Mouse (Mus musculus) 3T3-L1 (cell line): ENCODE data around the gene Sgsm2.

ENCODE experiments used
- DNase-seq: peaks from one replicate; pipeline ENCODE4 v3.0.0-alpha.2; 2015; ENCODE audit warnings: low read depth, low spot score

Sgsm2 gene

GRCm38 (mm10) chr11:74829812-74830211 is 67.0 kb downstream of the Sgsm2 start:
- DNase-seq, result peak; percentile 90

GRCm38 (mm10) chr11:74828965-74829550 is 67.8 kb downstream of the Sgsm2 start:
- DNase-seq, result no peak

DNA sequence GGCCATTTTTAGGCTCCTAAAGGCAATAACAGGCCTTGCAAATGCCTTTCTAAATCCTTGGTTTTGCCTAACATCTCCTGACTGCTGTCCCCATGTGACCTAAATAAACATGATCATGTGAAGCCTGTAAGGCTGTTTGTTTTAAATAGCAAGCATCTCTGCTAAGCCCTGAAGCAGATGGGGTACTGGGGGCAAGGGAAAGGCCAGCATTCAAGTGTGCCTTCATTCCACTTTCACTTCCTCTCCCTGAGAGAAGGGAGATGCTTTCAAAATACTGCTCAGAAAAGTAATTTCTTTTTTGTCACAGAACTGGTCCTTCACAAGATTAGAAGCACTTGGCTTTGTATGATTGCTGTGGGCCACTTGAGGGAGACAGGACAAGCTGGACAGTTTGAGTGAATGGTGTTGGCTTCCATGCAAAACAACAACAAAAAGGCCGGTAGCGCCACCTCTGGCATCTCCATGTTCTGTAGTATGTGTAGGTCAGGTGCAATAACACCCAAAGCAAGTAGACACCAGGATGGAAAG is 68.4 kb downstream of the Sgsm2 start:
- no peak for DNase-seq

DNA sequence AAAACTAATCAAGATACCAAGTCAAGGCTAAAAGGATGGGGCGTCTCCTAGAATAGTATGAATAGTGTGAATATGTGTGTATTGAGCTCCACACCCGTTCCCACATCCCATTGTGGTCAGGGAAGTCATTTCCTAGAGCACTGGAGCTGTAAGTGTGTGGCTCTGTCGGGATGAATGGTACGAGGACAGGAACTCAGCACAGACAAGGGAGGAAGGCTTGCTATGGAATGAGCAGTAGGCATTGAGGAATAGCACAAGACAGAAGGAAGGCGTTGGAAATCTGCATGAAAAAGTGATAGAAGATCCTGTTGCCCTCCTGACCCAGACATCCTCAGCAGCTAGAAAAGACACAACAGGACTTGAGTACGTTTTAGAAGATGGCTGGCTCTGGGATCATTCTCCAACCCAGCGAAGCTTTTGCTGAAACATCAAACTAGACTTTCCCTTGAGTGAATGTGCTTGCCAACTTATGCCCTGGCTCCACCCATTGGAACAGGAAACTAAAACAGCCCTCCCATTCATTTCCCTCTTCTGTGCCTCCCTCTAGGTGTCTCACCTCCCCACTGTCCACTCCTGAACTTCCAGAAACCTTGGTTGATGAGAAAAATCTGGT is 69.0 kb downstream of the Sgsm2 start:
- peak; percentile 46 for DNase-seq

DNA sequence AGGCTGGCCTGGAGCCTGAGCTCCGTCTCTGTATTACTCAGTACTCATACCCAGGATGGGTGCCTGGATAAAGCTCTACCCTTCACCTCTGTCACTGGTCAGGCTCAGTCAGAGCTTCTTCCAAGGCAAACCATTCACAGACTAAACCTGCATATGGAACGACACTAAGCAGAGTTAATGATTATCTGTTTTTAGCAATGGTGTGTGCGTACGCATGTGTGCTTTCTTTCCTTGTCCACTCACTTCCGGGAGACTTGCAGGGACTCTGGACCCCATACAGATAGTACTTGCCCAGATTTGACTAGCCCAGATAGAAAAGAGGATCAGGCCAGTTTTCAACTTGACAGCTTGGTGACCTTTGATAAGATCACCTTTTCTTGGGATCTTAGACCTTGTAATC is 70.2 kb downstream of the Sgsm2 start:
- no peak for DNase-seq

- DNase-seq, result peak; percentile 80
Observed at GRCm38 (mm10) chr11:74826151-74826550, 70.7 kb downstream of the Sgsm2 start.

- no peak for DNase-seq
Observed at GRCm38 (mm10) chr11:74822746-74823440, 74.0 kb downstream of the Sgsm2 start.

GRCm38 (mm10) chr11:74821463-74821862 is 75.4 kb downstream of the Sgsm2 start:
- DNase-seq, result peak; percentile 75

DNA sequence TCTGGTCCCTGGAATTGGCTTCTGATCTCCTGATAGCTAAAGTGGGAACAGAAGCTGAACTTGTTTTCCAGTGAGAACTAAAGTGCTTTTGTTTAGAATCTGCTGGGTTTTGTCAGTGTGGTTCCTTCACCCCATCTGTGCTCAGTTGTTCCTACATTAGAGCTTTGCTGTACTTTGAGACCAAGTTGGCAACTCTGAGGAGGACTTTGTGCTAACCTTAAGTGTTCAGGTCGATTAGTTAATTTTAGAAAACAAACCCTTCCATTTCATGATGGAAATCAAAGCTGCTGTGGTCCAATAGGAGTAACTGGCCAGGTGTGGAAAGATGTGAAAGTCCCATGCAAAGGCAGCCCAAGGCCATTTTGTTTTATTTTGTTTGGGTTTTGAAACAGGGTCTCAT is 75.9 kb downstream of the Sgsm2 start:
- no peak for DNase-seq

GRCm38 (mm10) chr11:74815795-74816194 is 81.1 kb downstream of the Sgsm2 start:
- DNase-seq, result peak; percentile 29

GRCm38 (mm10) chr11:74811538-74811937 is 85.3 kb downstream of the Sgsm2 start:
- no peak for DNase-seq

GRCm38 (mm10) chr11:74811027-74811426 is 85.8 kb downstream of the Sgsm2 start:
- peak; percentile 34 for DNase-seq

- peak; percentile 34 for DNase-seq
Observed at GRCm38 (mm10) chr11:74810134-74810533, 86.7 kb downstream of the Sgsm2 start.

DNA sequence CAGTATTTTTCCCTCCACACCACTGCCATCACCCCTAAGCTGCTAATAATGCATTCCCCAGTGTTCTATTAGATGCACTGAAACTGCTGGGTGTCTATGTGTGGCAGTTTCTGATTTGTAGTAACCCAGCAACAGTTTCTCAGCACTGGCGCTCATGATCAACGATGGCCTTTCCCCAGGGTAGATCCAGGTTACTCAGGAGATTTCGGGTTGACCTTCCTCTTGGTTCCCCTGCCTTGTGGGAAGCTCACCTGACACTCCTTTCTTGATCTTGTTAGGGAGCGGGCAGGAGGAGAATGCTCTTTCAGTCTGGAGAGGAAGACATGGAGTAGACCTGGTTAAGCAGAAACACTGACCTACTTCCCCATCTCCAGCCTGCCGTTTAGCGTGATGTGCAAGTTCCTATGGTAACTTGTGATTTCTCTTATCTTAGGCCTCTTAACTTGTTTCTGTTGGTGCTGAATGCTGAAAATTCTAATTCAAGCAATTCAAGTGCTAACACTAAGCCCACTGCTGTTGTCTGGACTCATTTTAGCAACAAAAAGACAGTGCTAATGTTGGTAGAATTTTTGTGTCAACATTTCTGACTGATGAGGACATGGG is 88.5 kb downstream of the Sgsm2 start:
- DNase-seq, result no peak

- no peak for DNase-seq
Observed at GRCm38 (mm10) chr11:74807246-74807882, 89.5 kb downstream of the Sgsm2 start.

GRCm38 (mm10) chr11:74804081-74804627 is 92.7 kb downstream of the Sgsm2 start:
- DNase-seq, result no peak

GRCm38 (mm10) chr11:74800658-74801057 is 96.2 kb downstream of the Sgsm2 start:
- DNase-seq, result no peak
